Mouse (Mus musculus) heart, embryonic 12.5 days (tissue): ENCODE results near the gene Srsf7. TPM values are rescaled to one million over a fixed set of nuclear protein-coding genes. Genes with fewer than 3 reads are reported as not detected.
A peak's percentile ranks its signal among the peaks of the same experiment; 100 is the strongest.

Source experiments
- ATAC-seq: fragments of 200-750 bp; cut with Nextera tagmentation; 2 replicates; pipeline ENCODE4 v1.8.0; 2017; ENCODE audit warnings: moderate TSS enrichment, moderate library complexity; ENCODE audit not compliant: insufficient number of reproducible peaks, low FRiP score
- H3K27ac ChIP-seq: fragments of 300-500 bp; sonication (generic); 2 replicates; pipeline ENCODE4 v1.5.1; 2016; ENCODE audit warnings: mild to moderate bottlenecking, moderate library complexity; ENCODE audit not compliant: poor library complexity, severe bottlenecking
- H3K27me3 ChIP-seq: fragments of 300-500 bp; sonication (generic); replicated peaks from 2 replicates; pipeline ENCODE4 v1.6.1; 2016; ENCODE audit warnings: mild to moderate bottlenecking, moderate library complexity
- H3K36me3 ChIP-seq: fragments of 300-500 bp; sonication (generic); 2 replicates; pipeline ENCODE4 v1.6.1; 2016; ENCODE audit warnings: mild to moderate bottlenecking, moderate library complexity
- H3K4me1 ChIP-seq: fragments of 300-500 bp; sonication (generic); replicated peaks from 2 replicates; pipeline ENCODE4 v1.6.1; 2016; ENCODE audit warnings: mild to moderate bottlenecking
- H3K4me2 ChIP-seq: fragments of 300-500 bp; sonication (generic); 2 replicates; pipeline ENCODE4 v1.6.1; 2016; ENCODE audit warnings: mild to moderate bottlenecking, moderate library complexity
- H3K4me3 ChIP-seq: fragments of 300-500 bp; sonication (generic); 2 replicates; pipeline ENCODE4 v1.5.1; 2016; ENCODE audit warnings: mild to moderate bottlenecking
- H3K9ac ChIP-seq: fragments of 300-500 bp; sonication (generic); 2 replicates; pipeline ENCODE4 v1.6.1; 2016; ENCODE audit warnings: mild to moderate bottlenecking, moderate library complexity
- H3K9me3 ChIP-seq: fragments of 300-500 bp; sonication (generic); replicated peaks from 2 replicates; pipeline ENCODE4 v1.6.1; 2016; ENCODE audit warnings: mild to moderate bottlenecking, moderate library complexity
- WGBS: fragments of 180-500 bp; shearing (Covaris S2); methylation state at CpG from one replicate; pipeline ENCODE4 v1.1.7; 2016; 5-methylcytosine and 5-hydroxymethylcytosine counted together
- polyA plus RNA-seq: library from polyadenylated mRNA; unstranded; fragments of >200 nt; fragmentation: Nextera tagmentation; extraction: Ambion mirVana; gene quantifications from 2 replicates; pipeline ENCODE4 v1.2.1, GENCODE M21; 2016

Srsf7 gene
- polyA plus RNA-seq, 1 experiment from 2014 or later = 349 TPM

DNA sequence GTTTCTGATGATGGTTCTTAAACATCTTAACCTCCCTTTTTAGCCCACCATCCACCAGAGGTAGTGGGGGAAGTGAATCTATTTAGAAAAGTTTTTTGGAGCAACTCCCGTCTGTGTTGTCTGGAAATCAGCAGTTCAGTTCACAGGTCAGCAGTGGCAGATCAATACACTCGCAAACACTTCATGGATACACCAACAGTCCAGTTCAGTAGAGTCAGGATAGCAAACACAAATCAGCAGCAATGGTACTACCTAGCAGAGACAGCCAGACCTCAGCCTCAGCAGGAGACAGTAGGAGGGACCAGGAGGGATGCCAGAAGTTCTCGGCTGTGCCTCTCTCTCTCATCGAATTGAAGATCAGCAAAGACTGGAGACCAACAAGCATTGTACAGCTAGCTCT lies 35.2 kb downstream of the Srsf7 start:
- WGBS = 82% methylated on average over 4 of the region's 4 CpGs
- Histone ChIP-seq H3K4me3 (no peak overlapping the region), H3K9me3 (no peaks in the 10 kb centered on the region), H3K9ac (no peak overlapping the region), H3K27me3 (no peaks in the 10 kb centered on the region), H3K4me2 (no peak overlapping the region), H3K27ac (no peak overlapping the region), H3K4me1 (peaks cover 22% of the 10 kb centered on the region), H3K36me3 (no peaks in the 10 kb centered on the region)
- no peak for ATAC-seq

DNA sequence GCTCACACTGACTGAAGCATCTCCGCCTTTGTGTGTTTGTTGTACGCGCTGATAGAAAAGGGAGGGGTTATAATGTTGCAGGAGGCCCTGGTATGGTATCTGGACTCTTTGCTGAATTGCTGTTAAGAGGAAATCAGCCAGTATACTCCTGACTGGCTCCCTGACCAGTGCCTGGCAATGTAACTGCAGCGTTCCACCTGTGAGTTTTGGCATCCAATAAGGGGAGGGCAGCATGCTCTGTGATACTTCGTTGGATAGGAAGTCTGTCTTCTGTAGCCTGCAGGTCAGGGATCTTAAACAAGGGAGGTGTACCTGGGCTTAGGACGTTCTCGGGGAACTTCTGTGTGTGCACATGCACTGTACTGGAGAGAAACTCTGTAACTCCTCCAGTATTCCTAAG lies 36.2 kb downstream of the Srsf7 start:
- Histone ChIP-seq H3K9ac (no peak overlapping the region), H3K27ac (no peak overlapping the region), H3K4me1 (peaks cover 24% of the 10 kb centered on the region), H3K9me3 (no peaks in the 10 kb centered on the region), H3K27me3 (no peaks in the 10 kb centered on the region), H3K4me3 (no peak overlapping the region), H3K36me3 (no peaks in the 10 kb centered on the region), H3K4me2 (no peak overlapping the region)
- ATAC-seq = no peak
- WGBS = 84% methylated on average over 7 of the region's 7 CpGs

DNA sequence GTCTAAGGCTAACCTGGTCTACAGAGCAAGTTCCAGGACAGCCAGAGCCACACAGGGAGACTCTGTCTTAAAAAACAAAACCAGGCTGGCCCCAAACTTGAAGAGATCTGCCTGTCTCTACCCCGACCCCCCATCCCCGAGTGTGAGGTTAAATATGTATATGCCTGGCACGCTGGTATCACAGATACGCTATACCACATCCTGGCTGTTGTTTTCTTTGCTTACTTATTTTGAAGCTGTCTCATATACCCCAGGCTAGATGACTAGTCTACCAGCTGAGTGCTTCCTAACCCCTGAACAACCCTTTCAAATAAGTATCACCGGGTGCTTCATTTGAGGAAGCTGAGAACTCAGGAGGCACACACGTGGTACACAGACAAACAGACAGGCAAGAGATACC lies 37.3 kb downstream of the Srsf7 start:
- Histone ChIP-seq H3K9me3 (no peaks in the 10 kb centered on the region), H3K4me2 (no peak overlapping the region), H3K9ac (no peak overlapping the region), H3K27ac (no peak overlapping the region), H3K4me3 (no peak overlapping the region), H3K27me3 (no peaks in the 10 kb centered on the region), H3K4me1 (peaks cover 25% of the 10 kb centered on the region), H3K36me3 (no peaks in the 10 kb centered on the region)
- 89% methylated on average over 6 of the region's 6 CpGs for WGBS
- ATAC-seq = no peak

DNA sequence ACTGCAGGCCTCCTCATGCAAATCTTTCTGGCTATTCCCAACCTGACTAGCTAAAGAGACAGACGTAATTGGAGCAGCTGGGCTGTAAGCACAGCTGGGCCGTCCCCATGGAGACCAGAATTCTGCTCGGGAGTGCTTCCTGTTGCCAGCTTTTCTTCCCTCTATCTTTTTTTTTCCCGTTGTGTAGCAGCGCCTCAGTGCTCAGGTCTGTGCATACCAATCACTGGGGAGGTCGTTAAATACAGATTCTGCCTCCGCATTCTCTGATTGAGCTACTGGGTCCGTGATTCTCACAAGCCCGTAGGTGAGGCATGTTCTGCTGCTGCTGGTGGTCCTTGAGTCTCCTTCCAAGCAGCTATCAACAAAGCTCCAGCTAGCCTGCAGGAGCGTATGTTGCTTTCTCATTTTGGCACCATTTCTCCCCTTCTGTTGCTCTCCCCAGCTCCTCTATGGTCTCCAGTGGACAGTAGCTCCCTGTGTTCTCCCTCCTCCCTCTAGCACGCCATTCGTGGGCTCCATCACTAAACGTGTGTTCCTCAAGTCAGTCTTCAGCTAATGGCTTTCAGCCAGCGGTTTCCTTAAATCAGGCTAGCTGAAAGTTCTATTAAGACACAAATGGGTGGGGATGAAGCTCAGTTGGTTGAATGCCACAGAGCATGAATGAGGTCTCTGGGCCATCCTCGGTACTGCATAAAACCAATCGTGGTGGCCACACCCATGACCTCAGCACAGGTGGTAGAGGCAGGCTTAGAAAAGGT lies 38.5 kb downstream of the Srsf7 start:
- H3K4me1 ChIP-seq = peaks cover 30% of the 10 kb centered on the region
- H3K27ac ChIP-seq = no peak overlapping the region
- H3K9me3 ChIP-seq = no peaks in the 10 kb centered on the region
- H3K9ac ChIP-seq = no peak overlapping the region
- peak; percentile 53; the same call in 1 of the 2 replicates for ATAC-seq
- H3K4me3 ChIP-seq = peak overlapping the region; percentile 18; the same call in 1 of the 2 replicates
- no peaks in the 10 kb centered on the region for H3K36me3 ChIP-seq
- H3K27me3 ChIP-seq = no peaks in the 10 kb centered on the region
- peak overlapping the region; percentile 61 for H3K4me2 ChIP-seq
- WGBS = 24% methylated on average over 16 of the region's 16 CpGs

DNA sequence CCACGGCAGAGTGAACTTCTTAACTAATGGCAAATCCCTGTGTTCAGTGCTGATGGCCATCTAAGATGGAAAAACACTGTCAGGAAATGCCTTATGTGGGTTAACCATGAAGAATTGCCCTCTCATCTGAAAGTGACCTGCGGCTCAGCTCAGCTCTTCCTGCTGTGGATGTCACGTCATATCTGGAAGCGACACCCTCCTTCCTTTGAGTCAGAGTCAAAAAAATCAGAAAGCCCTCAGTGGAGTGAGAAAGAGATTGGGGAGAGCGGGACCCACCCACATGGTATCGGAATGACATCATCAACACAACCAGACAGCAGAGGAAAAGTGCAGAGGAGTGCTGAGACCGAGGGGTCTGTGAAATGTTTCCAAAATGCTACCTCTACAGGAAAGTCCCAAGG lies 39.3 kb downstream of the Srsf7 start:
- Histone ChIP-seq H3K4me3 (no peak overlapping the region), H3K27me3 (no peaks in the 10 kb centered on the region), H3K4me1 (peaks cover 30% of the 10 kb centered on the region), H3K9me3 (no peaks in the 10 kb centered on the region), H3K36me3 (no peaks in the 10 kb centered on the region), H3K9ac (no peak overlapping the region), H3K27ac (no peak overlapping the region), H3K4me2 (peak overlapping the region; percentile 61)
- ATAC-seq = no peak
- WGBS = 26% methylated on average over 7 of the region's 7 CpGs

DNA sequence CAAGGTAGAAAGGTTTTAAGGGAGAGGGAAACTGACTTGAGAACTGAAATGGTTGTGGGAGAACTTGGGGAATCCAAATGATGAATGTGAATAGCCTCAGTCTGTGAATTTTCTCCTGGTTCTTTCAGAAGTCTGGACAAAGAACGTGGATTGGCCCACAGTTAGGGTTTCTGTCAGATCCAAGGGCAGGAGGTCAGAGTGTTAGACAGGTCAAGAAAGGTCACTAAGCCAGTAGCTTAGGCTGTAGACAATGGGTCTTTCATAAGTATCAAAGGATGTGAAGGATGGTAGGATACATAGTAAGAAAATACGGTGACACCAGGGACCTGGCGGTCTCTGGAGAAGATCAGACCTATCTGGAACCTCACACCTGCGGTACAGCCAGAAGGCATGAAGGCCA lies 39.7 kb downstream of the Srsf7 start:
- H3K4me2 ChIP-seq = no peak overlapping the region
- H3K4me3 ChIP-seq = no peak overlapping the region
- no peaks in the 10 kb centered on the region for H3K36me3 ChIP-seq
- no peaks in the 10 kb centered on the region for H3K27me3 ChIP-seq
- H3K27ac ChIP-seq = no peak overlapping the region
- no peaks in the 10 kb centered on the region for H3K9me3 ChIP-seq
- peaks cover 30% of the 10 kb centered on the region for H3K4me1 ChIP-seq
- H3K9ac ChIP-seq = no peak overlapping the region
- ATAC-seq = no peak
- 72% methylated on average over 4 of the region's 4 CpGs for WGBS

DNA sequence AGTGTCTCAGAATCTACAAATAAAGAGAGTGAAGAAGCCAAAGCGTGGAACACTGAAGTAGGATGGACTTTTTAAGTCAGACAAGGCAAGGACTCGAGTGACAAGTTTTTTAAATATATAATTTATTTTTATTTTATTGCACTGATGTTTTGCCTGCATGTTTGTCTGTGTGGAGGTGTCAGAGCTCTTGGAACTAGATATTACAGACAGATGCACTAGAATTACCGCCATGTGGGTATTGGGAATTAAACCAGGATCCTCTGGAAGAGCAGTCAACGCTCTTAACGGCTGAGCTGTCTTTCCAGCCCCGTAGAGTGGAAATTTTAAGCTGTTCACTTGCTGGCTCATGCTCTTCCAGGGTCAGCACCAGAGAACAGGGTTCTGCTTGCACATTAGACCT lies 40.8 kb downstream of the Srsf7 start:
- 85% methylated on average over 6 of the region's 6 CpGs for WGBS
- no peak overlapping the region for H3K27ac ChIP-seq
- no peak for ATAC-seq

DNA sequence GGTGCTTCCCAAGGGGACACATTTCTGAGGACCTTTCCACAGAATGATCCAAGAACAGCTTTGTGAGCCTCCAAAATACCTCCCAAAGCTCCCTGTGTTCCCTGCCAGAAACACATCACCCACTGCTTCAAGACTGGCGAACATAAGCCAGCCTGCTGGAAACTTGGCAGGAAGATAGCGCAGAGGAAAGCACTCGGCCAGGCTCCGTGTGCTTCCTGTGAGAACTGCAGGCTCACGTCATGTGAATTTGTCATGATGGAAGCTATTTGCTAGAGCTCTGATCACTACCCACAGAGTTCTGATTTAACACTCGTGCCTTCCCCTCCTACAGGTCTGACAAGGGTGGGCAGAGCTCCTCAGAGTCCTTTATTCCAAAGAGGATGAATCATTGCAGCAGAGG lies 41.4 kb downstream of the Srsf7 start:
- H3K36me3 ChIP-seq = no peaks in the 10 kb centered on the region
- ATAC-seq = no peak

More for the DNA sequence above, 40.8 kb downstream of the Srsf7 start:
- H3K4me3 ChIP-seq = no peak overlapping the region
- H3K4me1 ChIP-seq = peaks cover 33% of the 10 kb centered on the region
- H3K4me2 ChIP-seq = no peak overlapping the region
- H3K9ac ChIP-seq = no peak overlapping the region
- no peaks in the 10 kb centered on the region for H3K27me3 ChIP-seq
- no peaks in the 10 kb centered on the region for H3K9me3 ChIP-seq
- no peaks in the 10 kb centered on the region for H3K36me3 ChIP-seq

DNA sequence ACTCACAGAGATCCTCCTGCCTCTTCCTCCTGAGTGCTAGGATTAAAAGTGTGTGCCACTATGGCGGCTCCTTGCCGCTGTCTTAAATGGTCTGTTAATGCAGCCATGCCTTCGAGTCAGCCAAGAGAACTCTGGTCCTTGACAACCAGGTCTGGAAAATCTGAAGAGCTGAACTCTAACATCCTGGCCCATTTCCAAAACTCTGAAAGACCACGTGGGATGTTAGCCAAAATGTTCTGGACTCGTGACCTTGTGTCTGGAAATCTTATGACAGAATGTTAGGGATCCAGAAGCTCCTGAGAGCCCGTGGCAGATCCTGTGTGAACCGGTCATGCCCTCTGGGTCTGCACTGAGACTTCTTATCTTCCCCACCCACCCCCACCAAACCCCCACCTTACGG lies 43.1 kb downstream of the Srsf7 start:
- peaks cover 34% of the 10 kb centered on the region for H3K4me1 ChIP-seq
- no peak overlapping the region for H3K4me3 ChIP-seq
- H3K9ac ChIP-seq = no peak overlapping the region
- no peaks in the 10 kb centered on the region for H3K9me3 ChIP-seq
- H3K27me3 ChIP-seq = no peaks in the 10 kb centered on the region
- whole genome bisulfite sequencing = 67% methylated on average over 8 of the region's 8 CpGs
- H3K4me2 ChIP-seq = no peak overlapping the region
- no peak for ATAC-seq
- H3K27ac ChIP-seq = no peak overlapping the region
- no peaks in the 10 kb centered on the region for H3K36me3 ChIP-seq

More for the DNA sequence above, 41.4 kb downstream of the Srsf7 start:
- Histone ChIP-seq H3K27me3 (no peaks in the 10 kb centered on the region), H3K27ac (no peak overlapping the region), H3K9ac (no peak overlapping the region), H3K4me3 (no peak overlapping the region), H3K4me2 (no peak overlapping the region), H3K9me3 (no peaks in the 10 kb centered on the region), H3K4me1 (peaks cover 34% of the 10 kb centered on the region)
- 43% methylated on average over 6 of the region's 6 CpGs for WGBS

DNA sequence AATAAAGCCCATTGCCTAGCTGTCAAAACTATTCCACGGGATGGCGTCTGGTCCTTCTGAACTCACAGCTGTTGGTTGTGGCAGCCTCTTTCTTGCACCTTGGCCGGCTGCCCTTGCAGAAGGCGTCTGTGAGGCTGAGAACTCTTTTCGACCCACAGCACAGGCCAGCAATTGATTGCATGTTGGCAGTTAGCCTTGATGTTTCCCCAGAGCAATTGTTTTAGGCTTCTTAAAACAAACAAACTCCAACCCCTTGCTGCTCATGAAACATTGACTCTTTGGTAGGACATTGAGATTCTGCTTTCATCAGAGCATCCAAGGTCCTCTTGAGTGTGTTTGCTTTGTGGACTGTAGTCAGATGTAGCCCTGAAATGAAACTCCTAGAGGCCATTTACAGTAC lies 46.7 kb downstream of the Srsf7 start:
- H3K27ac ChIP-seq = no peak overlapping the region
- no peak overlapping the region for H3K4me3 ChIP-seq
- no peaks in the 10 kb centered on the region for H3K9me3 ChIP-seq
- H3K36me3 ChIP-seq = no peaks in the 10 kb centered on the region
- no peaks in the 10 kb centered on the region for H3K27me3 ChIP-seq
- no peak overlapping the region for H3K9ac ChIP-seq
- H3K4me1 ChIP-seq = peaks cover 16% of the 10 kb centered on the region
- H3K4me2 ChIP-seq = no peak overlapping the region
- 49% methylated on average over 5 of the region's 5 CpGs for WGBS
- no peak for ATAC-seq

DNA sequence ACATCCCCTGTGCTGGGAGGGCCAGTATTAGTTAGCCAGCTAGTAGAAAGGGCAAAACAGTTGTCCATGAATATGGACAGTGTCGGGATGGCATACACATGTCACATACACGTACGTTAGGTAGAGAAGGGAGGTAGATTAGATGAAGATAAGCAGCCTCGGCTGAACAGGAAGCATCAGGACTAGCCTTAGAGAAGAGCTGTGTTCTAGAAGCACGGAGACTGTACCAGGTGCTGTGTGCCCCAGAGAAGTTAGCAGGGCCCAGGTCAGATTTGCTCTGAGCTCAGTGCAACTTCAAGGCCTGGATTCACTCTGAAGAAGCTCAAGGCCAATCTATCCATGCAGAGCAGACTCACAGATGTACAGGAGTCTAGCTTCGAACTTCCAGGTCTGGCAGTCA lies 49.6 kb downstream of the Srsf7 start:
- WGBS = 75% methylated on average over 6 of the region's 6 CpGs
- Histone ChIP-seq H3K9me3 (no peaks in the 10 kb centered on the region), H3K27ac (no peak overlapping the region), H3K4me2 (no peak overlapping the region), H3K27me3 (no peaks in the 10 kb centered on the region), H3K4me3 (no peak overlapping the region), H3K4me1 (peaks cover 8% of the 10 kb centered on the region; the same call in 1 of the 2 replicates), H3K36me3 (no peaks in the 10 kb centered on the region), H3K9ac (no peak overlapping the region)
- no peak for ATAC-seq

DNA sequence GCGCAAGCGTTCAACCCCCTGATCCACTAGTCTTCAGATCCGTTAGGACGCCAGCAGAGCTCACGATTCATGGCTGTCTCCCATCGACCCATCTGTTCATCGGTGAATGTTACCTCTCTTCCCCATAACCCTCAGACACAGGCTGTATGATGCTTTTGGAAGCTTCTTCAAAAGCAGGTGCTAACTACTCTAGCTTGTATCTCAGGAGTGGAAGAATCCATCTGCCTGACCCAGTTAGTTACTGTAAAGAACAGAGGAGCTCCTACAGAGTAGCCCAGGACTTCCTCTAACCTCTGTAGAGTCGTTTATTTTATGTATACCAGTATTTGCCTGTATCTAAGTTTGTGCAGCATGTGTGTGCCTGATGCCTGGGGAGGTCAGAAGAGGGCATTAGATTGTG lies 50.2 kb downstream of the Srsf7 start:
- Histone ChIP-seq H3K36me3 (no peaks in the 10 kb centered on the region), H3K4me1 (peaks cover 8% of the 10 kb centered on the region; the same call in 1 of the 2 replicates), H3K27ac (no peak overlapping the region), H3K27me3 (no peaks in the 10 kb centered on the region), H3K9ac (no peak overlapping the region), H3K4me2 (no peak overlapping the region), H3K9me3 (no peaks in the 10 kb centered on the region), H3K4me3 (no peak overlapping the region)
- 88% methylated on average over 8 of the region's 8 CpGs for WGBS
- ATAC-seq = no peak
